Mouse (Mus musculus) intestine, embryonic 14.5 days (tissue): ENCODE measurements at regions not wholly inside any gene's neighbourhood (a gene's known extent, or its start where the extent isn't known, plus 50 kb on each side); places are given as distances from the start of the nearest gene placed in this dataset.

ENCODE experiments used
- ATAC-seq: fragments of 200-750 bp; cut with Nextera tagmentation; replicated peaks from 2 replicates; pipeline ENCODE4 v1.8.0; 2017; ENCODE audit warnings: low read depth, moderate number of reproducible peaks, moderate TSS enrichment, moderate library complexity; ENCODE audit not compliant: low FRiP score, low TSS enrichment
- DNase-seq: peaks from one replicate; pipeline ENCODE4 v3.0.0-alpha.2; 2018; ENCODE audit warnings: low spot score
- H3K27ac ChIP-seq: fragments of 300-500 bp; sonication (generic); 2 replicates; pipeline ENCODE4 v1.5.1; 2014; ENCODE audit warnings: low read depth, mild to moderate bottlenecking, control low read depth
- H3K27me3 ChIP-seq: fragments of 300-500 bp; sonication (generic); replicated peaks from 2 replicates; pipeline ENCODE4 v1.6.1; 2014; ENCODE audit warnings: low read length, control low read depth; ENCODE audit not compliant: control insufficient read depth, insufficient read depth
- H3K36me3 ChIP-seq: fragments of 300-500 bp; sonication (generic); 2 replicates; pipeline ENCODE4 v1.6.1; 2014; ENCODE audit warnings: low read length, control low read depth; ENCODE audit not compliant: control insufficient read depth, insufficient read depth
- H3K4me1 ChIP-seq: fragments of 300-500 bp; sonication (generic); replicated peaks from 2 replicates; pipeline ENCODE4 v1.6.1; 2014; ENCODE audit warnings: low read length, control low read depth, mixed read lengths; ENCODE audit not compliant: control insufficient read depth, insufficient read depth
- H3K4me2 ChIP-seq: fragments of 300-500 bp; sonication (generic); 2 replicates; pipeline ENCODE4 v1.6.1; 2014; ENCODE audit warnings: low read length
- H3K4me3 ChIP-seq: fragments of 300-500 bp; sonication (generic); 2 replicates; pipeline ENCODE4 v1.5.1; 2014; ENCODE audit warnings: low read depth, low read length, control low read depth, mixed read lengths
- H3K9ac ChIP-seq: fragments of 300-500 bp; sonication (generic); 2 replicates; pipeline ENCODE4 v1.6.1; 2014; ENCODE audit warnings: mild to moderate bottlenecking, low read length
- H3K9me3 ChIP-seq: fragments of 300-500 bp; sonication (generic); 2 replicates; pipeline ENCODE4 v1.6.1; 2016; ENCODE audit warnings: low read length, control low read depth; ENCODE audit not compliant: control insufficient read depth
- WGBS: fragments of 180-500 bp; shearing (Covaris S2); extraction: QIAGEN DNeasy Blood & Tissue Kit; methylation state at CpG from one replicate; pipeline ENCODE4 v1.1.7; 2014; 5-methylcytosine and 5-hydroxymethylcytosine counted together

DNA sequence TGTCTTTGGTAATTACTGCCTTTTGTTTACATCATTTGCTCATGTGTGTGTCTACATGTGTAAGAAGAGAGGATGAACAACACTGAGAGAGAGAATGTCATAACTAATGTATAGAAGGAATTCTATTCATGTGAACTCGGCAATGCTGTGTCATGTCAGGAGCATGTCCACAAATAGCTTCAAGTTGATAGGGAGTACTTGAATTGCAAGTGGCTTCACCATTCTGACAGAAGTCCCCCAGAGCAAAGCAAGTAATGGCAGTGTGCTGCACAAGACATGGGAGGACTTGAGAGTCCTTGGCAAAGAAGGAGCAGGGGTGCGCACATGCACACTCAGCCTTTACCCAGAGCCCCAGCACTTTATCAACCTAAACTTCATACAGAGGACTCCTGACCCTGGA lies 919.9 kb upstream of the Tenm2 start:
- no peaks in the 10 kb centered on the region for H3K4me1 ChIP-seq
- H3K27ac ChIP-seq, result no peak overlapping the region
- no peak overlapping the region for H3K9ac ChIP-seq
- ATAC-seq (no peak), DNase-seq (no peak)
- H3K4me3 ChIP-seq, result no peak overlapping the region
- WGBS, result 91% methylated on average over 2 of the region's 2 CpGs
- H3K27me3 ChIP-seq, result no peaks in the 10 kb centered on the region
- no peak overlapping the region for H3K4me2 ChIP-seq
- no peaks in the 10 kb centered on the region for H3K9me3 ChIP-seq
- H3K36me3 ChIP-seq, result no peaks in the 10 kb centered on the region

DNA sequence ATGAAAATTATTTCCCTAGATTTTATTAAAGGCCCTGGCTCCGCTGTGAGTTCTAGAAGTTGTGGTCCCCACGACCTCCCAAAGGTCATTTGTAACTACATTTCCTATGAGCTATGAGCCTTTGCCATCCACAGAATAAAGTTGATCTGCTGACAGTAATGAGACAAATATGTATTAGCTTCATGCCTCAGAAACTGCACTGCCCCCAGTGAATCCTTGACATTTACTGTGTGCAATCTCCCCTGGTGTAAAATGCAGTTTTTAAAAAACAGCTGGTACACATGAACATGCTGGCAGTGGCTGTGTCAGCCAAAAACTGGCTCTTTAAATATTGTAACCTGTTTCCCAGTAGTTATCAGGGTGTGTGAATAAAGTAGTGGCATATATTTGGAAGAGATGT lies 907.7 kb upstream of the Tenm2 start:
- Histone ChIP-seq H3K27me3 (no peaks in the 10 kb centered on the region), H3K4me2 (no peak overlapping the region), H3K4me3 (no peak overlapping the region), H3K9ac (no peak overlapping the region), H3K9me3 (no peaks in the 10 kb centered on the region), H3K27ac (no peak overlapping the region), H3K36me3 (no peaks in the 10 kb centered on the region), H3K4me1 (no peaks in the 10 kb centered on the region)
- ATAC-seq (no peak), DNase-seq (no peak)
- WGBS, result 83% methylated on average over 2 of the region's 2 CpGs

DNA sequence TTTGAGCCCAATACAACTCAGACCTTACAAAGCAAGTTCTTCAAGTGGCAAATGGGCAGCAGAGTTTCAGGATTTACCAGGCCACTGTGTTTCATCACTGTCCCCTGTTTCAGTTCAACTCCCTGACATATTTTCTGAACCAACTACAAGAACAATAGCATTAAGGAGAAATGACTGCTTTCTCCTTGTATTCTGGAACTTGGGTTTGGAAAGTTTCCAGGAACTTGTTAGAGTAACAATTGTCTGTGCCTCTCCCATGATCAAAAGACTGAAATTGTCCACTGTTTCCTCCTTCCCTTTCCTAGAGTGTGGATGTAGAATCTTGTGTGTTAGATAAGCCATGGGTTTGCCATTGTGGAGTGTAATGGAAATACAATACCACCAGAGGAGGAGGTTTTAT lies 893.1 kb upstream of the Tenm2 start:
- H3K4me2 ChIP-seq, result no peak overlapping the region
- no peak overlapping the region for H3K4me3 ChIP-seq
- no peak overlapping the region for H3K9ac ChIP-seq
- ATAC-seq (no peak), DNase-seq (no peak)
- H3K4me1 ChIP-seq, result no peaks in the 10 kb centered on the region
- H3K9me3 ChIP-seq, result no peaks in the 10 kb centered on the region
- no peaks in the 10 kb centered on the region for H3K36me3 ChIP-seq
- no peaks in the 10 kb centered on the region for H3K27me3 ChIP-seq
- H3K27ac ChIP-seq, result no peak overlapping the region

DNA sequence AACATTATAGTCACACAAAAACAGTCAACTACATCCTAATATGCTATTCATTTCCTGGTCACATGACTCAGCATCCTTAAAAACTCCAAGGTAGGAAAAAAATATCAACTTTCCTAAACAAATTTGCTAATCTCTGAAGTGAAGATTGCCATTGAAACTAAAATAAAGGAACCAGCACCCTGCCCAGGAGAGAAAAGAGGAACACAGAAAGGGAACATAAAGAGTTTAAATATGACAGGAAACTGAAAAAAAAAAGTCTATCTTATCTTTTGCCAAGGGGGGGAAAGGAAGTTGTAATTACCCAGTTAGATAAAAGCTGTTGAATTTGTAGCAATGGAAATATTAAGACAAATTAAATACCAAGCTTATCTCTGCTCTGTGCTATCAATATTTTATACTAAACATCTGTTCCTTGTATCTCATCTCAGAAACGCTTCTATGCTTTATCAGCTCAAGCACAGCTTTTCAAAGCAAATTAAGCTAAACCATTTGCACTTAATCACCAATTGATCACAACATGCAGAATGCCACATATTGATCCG lies 888.1 kb upstream of the Tenm2 start:
- DNase-seq, result no peak
- no peak for ATAC-seq
- Histone ChIP-seq H3K4me3 (no peak overlapping the region), H3K27me3 (no peaks in the 10 kb centered on the region), H3K27ac (no peak overlapping the region), H3K4me1 (no peaks in the 10 kb centered on the region), H3K4me2 (no peak overlapping the region), H3K9me3 (no peaks in the 10 kb centered on the region), H3K9ac (no peak overlapping the region), H3K36me3 (no peaks in the 10 kb centered on the region)
- WGBS, result 79% methylated on average over 2 of the region's 2 CpGs

DNA sequence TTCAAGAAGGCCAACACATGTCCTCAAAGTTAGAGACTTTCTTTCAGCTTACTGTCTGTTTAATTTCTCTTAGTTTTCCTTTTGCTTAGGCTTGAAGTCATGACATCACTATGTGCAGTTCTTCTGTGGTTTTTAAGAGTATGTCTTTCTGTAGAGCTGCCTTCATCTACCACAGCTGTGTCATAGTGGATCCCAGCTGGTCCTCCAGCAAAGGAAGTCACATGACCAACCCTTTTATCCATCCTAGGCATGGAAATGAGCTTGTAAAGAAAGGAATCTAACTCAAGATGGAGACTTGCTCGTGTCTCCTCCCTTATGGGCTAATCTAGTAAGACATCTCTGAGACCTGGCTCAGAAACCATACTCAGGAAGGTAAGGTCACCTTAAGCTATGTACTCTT lies 886.7 kb upstream of the Tenm2 start:
- Histone ChIP-seq H3K27ac (no peak overlapping the region), H3K36me3 (no peaks in the 10 kb centered on the region), H3K4me3 (no peak overlapping the region), H3K9ac (no peak overlapping the region), H3K4me2 (no peak overlapping the region), H3K9me3 (no peaks in the 10 kb centered on the region), H3K27me3 (no peaks in the 10 kb centered on the region), H3K4me1 (peaks cover 4% of the 10 kb centered on the region; the same call in 1 of the 2 replicates)
- ATAC-seq (no peak), DNase-seq (no peak)
- WGBS, result 68% methylated on average over 1 of the region's 1 CpGs

DNA sequence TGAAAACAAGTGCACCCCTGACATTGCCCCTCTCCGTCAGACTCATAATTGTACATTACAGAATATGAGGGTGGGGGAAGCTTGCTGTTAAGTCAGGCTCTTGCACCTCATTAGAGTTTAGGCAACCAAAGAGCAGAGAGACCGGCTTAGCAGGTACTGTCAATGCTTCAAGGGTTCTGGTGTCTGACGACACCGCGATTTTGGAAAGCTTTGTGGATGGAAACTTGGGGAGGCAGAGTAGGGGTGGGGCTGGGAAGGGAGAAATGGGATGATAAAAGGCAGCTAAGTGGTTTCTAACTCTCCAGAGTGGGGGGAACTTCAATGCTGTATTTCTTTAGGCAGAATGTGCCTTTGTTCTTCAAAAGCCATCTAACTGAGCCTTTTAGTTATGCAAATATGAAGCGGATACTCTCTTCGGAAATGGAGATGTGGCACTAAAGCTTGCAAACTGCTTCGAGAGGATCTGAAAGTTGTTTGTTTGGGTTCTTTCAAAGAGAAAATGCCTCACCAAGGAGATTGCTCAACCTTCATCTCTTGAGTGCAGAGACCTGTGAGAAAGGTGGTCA lies 885.4 kb upstream of the Tenm2 start:
- Histone ChIP-seq H3K9me3 (no peaks in the 10 kb centered on the region), H3K27ac (no peak overlapping the region), H3K4me3 (no peak overlapping the region), H3K36me3 (no peaks in the 10 kb centered on the region), H3K4me1 (peaks cover 4% of the 10 kb centered on the region; the same call in 1 of the 2 replicates), H3K27me3 (no peaks in the 10 kb centered on the region), H3K4me2 (no peak overlapping the region), H3K9ac (no peak overlapping the region)
- WGBS, result 34% methylated on average over 8 of the region's 8 CpGs
- ATAC-seq, result no peak
- no peak for DNase-seq

DNA sequence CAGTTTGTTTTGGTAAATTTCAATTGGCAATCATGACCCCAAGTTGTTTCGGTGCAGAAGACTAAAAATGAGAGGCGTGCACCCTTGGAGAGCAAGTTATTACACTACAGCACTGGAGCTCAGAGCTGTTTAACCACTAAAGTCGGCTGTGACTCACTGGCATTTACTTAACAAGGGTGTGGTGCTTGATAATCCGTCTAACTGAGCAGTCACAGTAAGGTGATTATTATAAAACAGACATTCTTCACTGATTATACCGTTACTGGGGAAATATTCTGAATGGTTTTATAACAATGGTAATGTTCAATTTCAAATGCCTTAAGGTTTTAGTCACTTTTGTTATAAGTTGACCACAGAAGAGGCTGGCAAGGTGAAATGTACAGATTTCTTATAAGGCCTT lies 882.0 kb upstream of the Tenm2 start:
- Histone ChIP-seq H3K36me3 (no peaks in the 10 kb centered on the region), H3K9ac (no peak overlapping the region), H3K4me1 (peaks cover 4% of the 10 kb centered on the region; the same call in 1 of the 2 replicates), H3K27ac (no peak overlapping the region), H3K4me3 (no peak overlapping the region), H3K9me3 (no peaks in the 10 kb centered on the region), H3K27me3 (no peaks in the 10 kb centered on the region), H3K4me2 (no peak overlapping the region)
- DNase-seq (no peak), ATAC-seq (no peak)
- WGBS, result 47% methylated on average over 5 of the region's 5 CpGs

DNA sequence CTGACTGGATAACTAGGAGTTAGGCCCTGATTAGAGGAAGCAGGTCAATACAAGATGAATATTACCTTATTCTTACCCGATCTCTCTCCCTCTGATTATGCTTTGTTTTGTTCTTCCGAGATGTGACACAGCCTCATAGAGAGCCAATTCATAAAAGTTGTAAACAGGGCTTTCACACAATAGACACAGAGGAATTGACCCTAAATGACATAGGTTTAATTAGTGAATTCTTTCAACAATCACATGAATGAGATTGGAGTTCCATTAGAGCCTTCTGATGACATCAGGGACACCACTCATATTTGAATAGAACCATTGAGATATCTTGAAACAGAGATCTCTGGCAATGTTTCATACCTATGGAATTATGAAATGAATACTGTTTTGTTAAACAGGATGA lies 856.4 kb upstream of the Tenm2 start:
- ATAC-seq (no peak), DNase-seq (no peak)
- WGBS, result 89% methylated on average over 2 of the region's 2 CpGs
- H3K36me3 ChIP-seq, result no peaks in the 10 kb centered on the region
- no peaks in the 10 kb centered on the region for H3K9me3 ChIP-seq
- H3K4me1 ChIP-seq, result no peaks in the 10 kb centered on the region
- no peak overlapping the region for H3K9ac ChIP-seq
- no peak overlapping the region for H3K4me3 ChIP-seq
- H3K27ac ChIP-seq, result no peak overlapping the region
- no peaks in the 10 kb centered on the region for H3K27me3 ChIP-seq
- no peak overlapping the region for H3K4me2 ChIP-seq

DNA sequence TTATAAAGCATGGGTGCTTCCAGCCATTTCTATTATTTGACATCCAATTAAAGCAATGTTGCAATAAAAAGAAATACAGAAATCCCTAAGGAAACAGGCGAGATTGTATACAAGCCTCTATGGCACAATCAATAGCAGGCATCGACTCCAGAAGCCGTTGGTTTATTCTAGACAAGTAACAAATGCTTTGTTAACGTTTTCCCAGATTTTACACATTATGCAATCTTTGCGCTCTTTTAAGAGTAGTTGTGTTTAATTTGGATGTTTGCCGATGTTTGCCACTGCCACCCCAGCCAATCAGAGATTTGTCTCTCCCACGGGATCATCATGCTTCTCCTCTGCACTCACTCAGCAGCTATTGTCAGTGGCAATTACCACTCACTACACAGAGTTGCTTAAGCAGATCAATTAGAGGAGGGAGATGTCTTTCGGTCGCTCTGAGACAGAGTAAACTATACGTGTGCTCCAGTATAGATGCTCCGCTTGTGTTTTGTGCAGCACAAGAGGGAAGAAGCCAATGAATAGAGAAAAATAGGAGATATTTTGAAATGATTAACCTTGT lies 839.5 kb upstream of the Tenm2 start:
- no peak overlapping the region for H3K9ac ChIP-seq
- DNase-seq (no peak), ATAC-seq (no peak)
- no peak overlapping the region for H3K27ac ChIP-seq
- H3K4me2 ChIP-seq, result no peak overlapping the region
- H3K36me3 ChIP-seq, result no peaks in the 10 kb centered on the region
- no peaks in the 10 kb centered on the region for H3K4me1 ChIP-seq
- no peak overlapping the region for H3K4me3 ChIP-seq
- no peaks in the 10 kb centered on the region for H3K27me3 ChIP-seq
- 60% methylated on average over 11 of the region's 11 CpGs for WGBS
- no peaks in the 10 kb centered on the region for H3K9me3 ChIP-seq
